Mouse (Mus musculus) layer of hippocampus, adult 8-10 months (tissue): ENCODE results near the gene Ptov1. TPM values are rescaled to one million over a fixed set of nuclear protein-coding genes. Genes with fewer than 3 reads are reported as not detected.
A peak's percentile ranks its signal among the peaks of the same experiment; 100 is the strongest.

Experiments used
- DNase-seq, 2 experiments: peaks; one replicate each; pipeline ENCODE4 v3.0.0; 2022; ENCODE audit warnings: low spot score in 2 of 2
- total RNA-seq, 4 experiments: library from RNA; stranded (reverse); gene quantifications; 2 replicates each; pipeline ENCODE4 v1.2.4; 2022

The Ptov1 gene
- total RNA-seq, 4 experiments from 2014 or later = 310 to 354 (median 329) TPM

GRCm38 (mm10) chr7:44840426-44840825, 29.2 kb downstream of the Ptov1 start:
- DNase-seq = no peak

- no peak for DNase-seq
These were observed 29.9 kb downstream of the Ptov1 start for GRCm38 (mm10) chr7:44839491-44840191.

DNA sequence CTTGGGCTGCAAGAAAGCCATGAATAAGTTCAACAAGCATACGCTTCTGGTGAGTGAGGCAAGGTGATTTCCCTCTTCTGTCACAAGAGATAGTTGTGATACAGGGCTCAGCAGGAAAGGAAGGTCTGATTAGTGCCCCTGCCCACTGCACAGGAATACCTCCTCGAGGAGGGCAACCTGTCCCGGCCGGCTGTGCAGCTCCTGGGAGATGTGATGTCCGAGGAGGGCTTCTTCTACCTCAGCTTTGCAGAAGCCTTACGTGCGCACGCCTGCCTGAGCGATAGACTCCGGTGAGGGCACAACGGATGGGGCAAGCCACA, 30.5 kb downstream of the Ptov1 start:
- no peak for DNase-seq

DNA sequence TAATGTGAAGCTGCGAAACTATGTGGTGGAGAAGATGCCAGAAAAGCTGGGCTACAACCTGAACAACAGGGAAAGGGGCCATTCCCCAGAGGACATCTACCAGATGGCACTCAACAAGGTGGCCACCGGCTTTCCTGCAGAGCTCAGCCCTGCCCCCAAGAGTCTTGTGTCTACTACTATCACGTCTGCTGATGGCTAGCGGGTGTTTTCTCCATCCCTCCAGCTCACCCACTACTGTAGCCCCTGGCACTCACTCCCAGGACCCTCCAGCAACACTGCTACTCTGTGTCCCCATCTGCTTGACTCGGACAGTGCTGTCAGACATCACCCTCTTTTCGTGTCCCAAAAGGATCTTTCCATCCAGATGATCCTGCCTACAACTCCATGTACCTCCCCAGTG, 31.5 kb downstream of the Ptov1 start:
- DNase-seq = no peak

DNA sequence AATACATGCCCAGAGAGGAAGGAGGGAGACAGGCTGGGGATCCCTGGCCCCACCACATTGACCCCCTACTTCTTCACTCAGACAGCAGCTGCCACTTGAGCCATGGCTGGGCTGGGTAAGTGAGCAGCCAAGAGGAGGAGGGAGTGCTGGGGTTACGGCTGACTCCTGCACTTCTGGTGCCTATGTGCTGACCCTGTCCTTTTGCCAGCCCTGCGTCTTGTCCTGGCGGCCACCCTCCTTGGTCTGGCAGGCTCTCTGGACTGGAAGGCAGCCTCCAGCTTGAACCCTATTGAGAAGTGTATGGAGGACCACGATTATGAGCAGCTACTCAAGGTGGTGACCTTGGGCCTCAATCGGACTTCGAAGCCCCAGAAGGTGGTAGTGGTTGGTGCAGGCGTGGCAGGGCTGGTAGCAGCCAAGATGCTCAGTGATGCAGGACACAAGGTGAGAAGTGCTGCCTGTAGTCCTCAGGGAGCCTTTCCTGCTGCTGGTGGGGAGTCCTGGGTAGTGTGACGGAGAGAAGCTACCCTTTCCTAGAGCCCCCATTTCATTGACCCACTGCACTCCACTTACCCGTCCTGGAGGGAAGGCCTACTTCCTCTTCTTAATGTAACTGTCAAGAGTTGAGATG, 33.0 kb downstream of the Ptov1 start:
- DNase-seq = no peak

- no peak for DNase-seq
These were observed 33.6 kb downstream of the Ptov1 start for GRCm38 (mm10) chr7:44836016-44836404.

DNA sequence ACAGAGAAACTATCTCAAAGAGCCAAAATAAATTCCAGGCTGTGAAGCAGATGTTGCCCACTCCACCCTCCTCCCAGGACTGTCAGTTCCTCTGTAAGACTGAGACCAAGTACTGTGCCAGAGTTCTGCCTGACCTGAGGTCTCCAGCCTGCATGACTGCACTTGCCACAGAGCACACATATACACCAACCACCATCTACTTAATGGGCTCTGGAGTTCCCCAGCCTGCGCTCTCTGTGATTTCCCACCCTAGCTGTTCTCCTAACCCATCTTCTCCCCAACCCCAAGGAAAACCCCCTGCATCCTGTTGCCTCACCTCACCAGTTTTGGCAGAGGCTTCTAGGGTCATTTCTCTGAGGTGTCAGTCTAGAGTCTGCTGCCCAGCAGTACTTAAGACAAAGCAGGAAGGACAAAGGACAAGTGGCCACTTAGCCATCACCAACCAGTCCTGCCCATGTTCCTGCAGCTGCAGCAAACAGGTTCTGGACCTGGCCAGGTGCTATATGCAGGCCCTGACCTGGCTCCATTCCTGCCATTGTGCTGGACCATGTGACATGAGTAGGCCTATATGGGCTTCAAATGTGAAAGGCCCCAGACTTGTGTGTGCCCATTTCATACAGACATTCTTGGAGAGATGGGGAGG, 34.1 kb downstream of the Ptov1 start:
- DNase-seq = no peak

- DNase-seq = no peak
These were observed 36.8 kb downstream of the Ptov1 start for GRCm38 (mm10) chr7:44832763-44833162.

DNA sequence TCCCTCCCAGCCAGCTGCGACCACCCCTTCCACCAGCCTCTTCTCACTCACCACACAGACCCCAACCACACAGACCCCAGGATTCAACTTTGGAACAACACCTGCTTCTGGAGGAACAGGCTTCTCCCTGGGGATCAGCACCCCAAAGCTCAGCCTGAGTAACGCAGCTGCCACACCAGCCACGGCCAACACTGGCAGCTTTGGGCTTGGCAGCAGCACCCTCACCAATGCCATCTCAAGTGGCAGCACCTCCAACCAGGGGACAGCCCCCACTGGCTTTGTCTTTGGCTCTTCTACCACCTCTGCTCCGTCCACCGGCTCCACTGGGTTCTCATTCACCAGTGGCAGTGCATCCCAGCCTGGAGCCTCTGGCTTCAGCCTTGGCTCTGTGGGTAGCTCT, 40.9 kb downstream of the Ptov1 start:
- DNase-seq = no peak

DNA sequence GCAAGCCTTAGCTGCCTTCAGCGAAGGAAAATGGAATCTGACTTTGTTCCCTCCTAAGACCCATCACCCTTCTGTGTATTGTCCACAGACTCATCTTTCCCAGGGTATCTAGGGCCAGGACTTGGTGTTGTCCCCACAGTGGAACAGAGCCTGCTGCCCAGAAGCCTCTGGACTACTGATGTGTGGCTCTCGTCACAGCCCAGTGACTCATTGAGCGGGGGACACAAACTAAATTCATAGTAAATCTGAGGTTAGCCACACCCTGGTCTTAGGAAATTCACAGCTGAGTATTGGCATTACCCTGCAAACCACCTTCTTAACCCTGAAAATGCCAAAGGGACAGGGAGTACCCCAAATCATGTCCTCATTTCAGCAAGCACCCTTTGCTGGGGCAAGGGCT, 42.8 kb downstream of the Ptov1 start:
- no peak for DNase-seq

DNA sequence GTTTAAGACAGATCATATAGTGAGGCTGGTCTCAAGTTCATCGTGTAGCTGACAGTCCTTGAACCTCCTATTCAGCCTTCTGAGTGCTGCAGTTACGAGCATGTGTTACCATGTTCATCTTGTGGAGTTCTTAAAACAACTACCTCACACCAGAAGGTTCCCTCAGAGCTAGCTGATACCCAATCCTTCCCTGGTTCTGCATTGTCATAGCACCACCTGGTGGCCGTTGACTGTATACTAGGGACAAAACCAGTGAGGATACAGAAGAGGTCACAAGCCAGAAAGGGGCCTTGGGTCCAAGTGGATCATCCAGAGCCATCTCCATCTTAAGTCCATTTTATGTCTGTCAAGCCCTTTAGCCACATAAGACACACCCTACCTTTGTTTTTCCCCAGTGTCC, 44.7 kb downstream of the Ptov1 start:
- DNase-seq = peak in 1 of 2 experiments; percentile 79

DNA sequence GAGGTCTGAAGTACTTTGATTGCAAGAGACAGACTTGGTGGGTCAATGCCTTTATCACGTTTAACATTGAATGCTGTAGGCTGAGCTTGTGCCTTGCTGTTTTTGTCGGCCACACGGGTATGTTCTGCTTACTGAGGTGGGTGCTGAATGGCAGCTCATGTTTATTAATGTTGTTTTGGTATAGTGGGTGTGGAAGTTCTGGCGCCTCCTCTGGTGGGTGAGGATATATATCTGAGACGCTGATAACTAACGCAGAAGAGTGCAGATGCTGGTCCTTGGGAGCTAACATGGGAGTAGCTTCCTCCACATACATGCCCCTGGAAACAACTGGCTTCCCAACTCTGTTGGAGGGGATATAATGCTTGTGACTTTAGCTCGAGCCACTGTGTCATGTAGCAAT, 46.2 kb downstream of the Ptov1 start:
- peak in 1 of 2 experiments; percentile 4 for DNase-seq

DNA sequence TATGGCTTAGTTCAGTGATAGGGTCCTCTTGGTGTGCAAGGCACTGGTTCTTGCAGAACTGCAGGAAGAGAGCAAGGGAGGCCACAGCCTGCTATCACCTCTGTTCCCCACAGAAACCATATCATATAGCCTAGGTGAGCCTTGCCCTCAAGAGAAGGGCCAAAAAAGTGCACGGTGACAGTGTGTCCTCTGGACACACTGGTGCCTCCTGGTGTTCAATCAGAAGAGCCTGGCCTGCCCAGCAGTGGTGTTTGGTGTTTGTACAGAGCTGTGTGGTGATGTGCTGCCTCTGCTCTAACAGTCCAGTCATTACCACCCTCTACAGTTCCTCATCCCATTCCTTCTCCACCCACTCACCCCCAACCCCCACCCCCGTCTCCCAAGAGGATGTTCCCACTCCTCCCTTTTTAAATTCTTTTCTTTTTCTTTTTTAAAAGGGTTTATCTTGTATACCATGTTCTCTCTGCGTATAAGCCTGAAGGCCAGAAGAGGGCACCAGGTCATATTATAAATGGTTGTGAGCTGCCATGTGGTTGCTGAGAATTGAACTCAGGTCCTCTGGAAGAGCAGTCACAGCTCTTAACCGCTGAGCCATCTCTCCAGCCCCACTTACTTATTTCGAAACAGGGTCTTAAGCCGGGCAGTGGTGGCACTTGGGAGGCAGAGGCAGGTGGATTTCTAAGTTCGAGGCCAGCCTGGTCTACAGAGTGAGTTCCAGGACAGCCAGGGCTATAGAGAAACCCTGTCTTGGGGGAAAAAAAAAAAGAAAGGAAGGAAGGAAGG, 47.7 kb downstream of the Ptov1 start:
- DNase-seq = peak; percentile 1

DNA sequence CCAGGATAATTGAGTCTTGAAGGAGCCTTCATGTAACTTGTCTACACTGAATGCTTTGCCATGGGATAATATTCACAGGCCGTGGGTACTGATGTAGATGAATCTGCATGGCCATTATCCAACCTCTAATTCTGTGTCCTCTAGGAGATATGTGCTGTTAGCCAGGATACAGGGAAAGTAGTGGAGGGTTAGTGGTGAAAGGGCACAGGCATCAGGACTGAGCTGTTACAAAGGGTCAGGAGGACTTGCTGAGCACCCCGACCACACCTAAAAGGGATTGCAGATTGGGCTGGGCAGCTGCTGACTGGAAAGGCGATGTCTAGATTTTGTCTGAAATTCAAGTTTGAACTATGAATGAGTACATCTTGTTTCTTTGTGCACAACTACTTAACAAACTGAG, 49.1 kb downstream of the Ptov1 start:
- no peak for DNase-seq

DNA sequence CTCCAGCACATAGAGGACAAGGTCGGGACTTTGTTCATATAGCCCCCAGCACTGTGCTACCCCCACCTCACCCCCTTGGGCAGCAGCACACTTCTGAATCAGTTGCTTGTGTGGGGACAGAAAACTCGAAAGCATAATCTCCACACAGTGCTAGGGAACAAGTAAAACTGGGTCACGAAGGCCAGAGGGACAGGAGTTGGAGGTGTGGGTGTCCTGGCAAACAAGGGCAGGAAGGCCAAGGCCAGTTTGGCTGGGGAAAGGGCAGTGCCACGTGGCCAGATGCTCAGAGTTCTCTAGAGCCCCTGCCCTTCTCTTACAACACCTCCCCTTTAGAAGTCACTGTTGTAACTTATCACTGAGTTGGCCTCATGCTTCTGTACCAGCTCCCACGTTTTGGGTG, 49.7 kb downstream of the Ptov1 start:
- DNase-seq = peak in 1 of 2 experiments; percentile 3

GRCm38 (mm10) chr7:44819391-44819790, 50.2 kb downstream of the Ptov1 start:
- no peak for DNase-seq

DNA sequence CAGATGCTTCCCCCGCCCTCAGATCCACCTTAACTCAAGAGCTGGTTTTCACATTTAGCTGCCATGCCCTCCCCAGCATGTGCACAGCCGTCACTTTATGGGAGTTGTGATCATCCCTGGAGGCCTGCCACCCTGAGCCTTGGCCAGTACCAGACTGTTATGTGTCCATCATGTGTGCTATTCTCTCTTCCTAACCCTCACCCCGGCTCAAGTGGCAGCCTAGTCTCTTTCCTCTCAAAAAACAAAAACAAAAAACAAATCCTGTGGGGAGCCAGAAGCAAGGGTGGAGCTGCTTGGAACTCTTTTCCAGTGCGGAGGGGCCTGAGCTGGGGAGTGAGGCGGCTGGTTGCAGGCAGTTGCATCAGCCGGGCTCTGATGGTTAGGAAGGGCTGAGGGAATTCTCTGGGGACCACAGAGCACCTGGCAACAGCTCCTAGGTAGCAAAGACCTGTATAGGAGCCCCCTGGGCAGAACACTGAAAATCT, 50.8 kb downstream of the Ptov1 start:
- DNase-seq = peak in 1 of 2 experiments; percentile 15

GRCm38 (mm10) chr7:44818164-44818563, 51.4 kb downstream of the Ptov1 start:
- no peak for DNase-seq

DNA sequence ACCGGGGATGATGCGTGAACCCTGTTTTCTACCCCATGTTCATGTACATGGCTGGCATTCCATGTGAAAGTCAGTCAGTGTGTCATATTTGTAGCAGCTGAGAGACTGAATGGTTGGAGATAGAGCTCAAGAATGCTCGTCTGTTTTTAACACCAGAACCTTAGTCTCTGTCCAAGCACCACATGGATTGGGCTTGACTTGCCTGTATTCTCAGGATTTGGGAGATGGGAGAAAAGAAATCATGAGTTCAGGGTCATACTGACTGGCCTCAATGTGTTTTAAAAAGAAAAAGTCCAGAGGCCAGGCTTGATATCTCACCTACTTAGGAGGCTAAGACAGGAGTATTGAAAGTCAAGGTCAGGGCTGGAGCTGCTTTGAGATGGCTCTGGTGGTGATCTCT, 52.1 kb downstream of the Ptov1 start:
- peak in 1 of 2 experiments; percentile 1 for DNase-seq

DNA sequence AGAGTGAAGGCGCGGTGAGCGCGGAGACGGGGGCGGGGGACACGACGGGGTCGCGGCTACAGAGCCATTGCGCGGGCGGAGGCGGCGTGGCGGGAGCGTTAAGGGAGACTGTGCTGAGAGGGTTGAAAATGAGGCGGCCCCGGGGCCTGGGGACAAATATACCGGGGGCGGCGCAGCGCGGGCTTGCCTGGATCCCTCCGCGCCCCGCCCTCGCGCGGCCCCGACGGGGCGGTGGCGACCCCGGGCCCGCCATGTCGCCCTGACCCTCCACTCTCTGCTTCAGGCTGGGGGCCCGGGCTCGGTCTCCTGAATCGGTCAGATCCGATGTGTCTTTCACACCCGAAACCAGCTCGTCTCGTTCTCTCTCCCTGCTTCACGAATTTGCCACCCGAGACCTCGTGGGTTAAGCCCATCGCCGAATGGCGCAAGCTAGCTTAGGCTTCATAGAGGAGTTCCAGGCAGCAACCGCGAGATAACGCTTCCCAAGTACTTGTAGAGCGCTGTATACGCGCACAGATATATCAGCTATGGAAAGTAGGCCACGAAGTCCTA, 53.0 kb downstream of the Ptov1 start, which contains the start of gene Atf5:
Atf5 (minus strand) TSS at position 189 of the 552 bp plus-strand sequence.
- DNase-seq = no peak

DNA sequence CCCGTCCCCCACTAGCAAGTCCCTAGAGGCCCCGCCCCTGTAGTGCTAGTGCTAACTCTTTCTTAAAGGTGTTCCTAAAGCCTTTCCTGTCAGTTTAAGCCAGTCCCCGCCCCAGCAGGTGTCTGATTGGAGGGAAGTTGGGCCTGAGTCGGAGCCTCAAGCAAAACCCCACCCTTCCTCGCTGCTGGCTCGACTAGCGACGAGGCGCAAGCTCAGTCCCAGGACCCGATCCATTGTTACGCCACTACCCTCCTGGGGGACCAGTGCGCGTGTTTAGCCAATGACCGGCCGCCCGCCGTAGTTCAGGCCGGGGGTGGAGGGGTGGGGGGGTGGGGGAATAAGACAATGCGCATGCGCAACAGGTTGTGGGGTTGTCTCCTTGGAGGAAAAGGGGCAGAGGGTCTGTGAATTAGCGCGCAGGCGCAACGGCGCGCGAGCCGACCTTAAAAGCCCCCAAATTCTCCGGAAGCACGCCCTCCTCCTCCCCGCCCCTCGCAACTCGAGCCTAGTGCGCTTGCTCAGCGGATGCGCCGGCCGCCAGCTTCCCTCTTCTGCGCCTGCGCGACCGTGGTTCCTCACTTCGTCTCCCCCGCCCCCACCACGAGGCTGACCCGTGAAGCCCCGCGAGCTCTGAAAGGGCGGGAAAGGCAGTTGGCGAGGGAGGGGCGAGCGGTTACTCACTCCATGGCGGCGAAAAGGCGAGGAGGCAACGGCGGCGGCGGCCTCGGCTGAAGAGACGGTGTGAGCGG, 53.7 kb downstream of the Ptov1 start, which contains the start of the genes Nup62 and Il4i1:
Nup62 (plus strand) TSS at position 368 of the 749 bp plus-strand sequence.
Il4i1 (plus strand) TSS at position 667 of the 749 bp plus-strand sequence.
- peak; percentile 97 to 99 for DNase-seq
